Mouse (Mus musculus): Measurements from ENCODE around the gene Tor3a.
A peak's percentile ranks its signal among the peaks of the same experiment; 100 is the strongest.

DNA sequence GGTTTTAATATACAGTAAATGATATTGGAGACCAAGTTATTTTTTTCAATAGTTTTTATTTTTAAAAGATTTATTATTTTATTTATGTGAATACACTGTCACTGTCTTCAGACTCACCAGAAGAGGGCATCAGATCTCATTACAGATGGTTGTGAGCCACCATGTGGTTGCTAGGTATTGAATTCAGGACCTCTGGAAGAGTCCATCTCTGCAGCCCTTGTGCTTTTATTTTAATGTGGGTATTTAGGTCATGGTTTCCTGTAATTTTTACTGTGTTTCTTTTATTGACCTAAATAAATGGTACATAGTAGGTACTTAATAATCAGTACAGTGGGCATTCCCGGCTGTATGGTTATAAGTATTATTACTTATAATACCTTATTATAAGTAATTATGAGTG is 59.4 kb downstream of the Tor3a start:
- TF ChIP-seq CTCF (IDR thresholded peaks at IDR 0.05; ENCODE audit: low read depth) (peak; percentile 54), EP300 (IDR thresholded peaks at IDR 0.05; ENCODE audit: low read depth) (no peak)
